Mouse (Mus musculus) neural tube, embryonic 14.5 days (tissue): ENCODE measurements around the gene Pus10. TPM values are rescaled to one million over a fixed set of nuclear protein-coding genes. Genes with fewer than 3 reads are reported as not detected.

Experiments used
- ATAC-seq: fragments of 200-750 bp; cut with Nextera tagmentation; 2 replicates; pipeline ENCODE4 v1.8.0; 2017; ENCODE audit warnings: low read depth, mild to moderate bottlenecking, moderate TSS enrichment, moderate library complexity
- H3K27ac ChIP-seq: fragments of 300-500 bp; sonication (generic); 2 replicates; pipeline ENCODE4 v1.5.1; 2014; ENCODE audit warnings: low read depth, mild to moderate bottlenecking, control low read depth, low read length, moderate library complexity, mixed read lengths
- H3K27me3 ChIP-seq: fragments of 300-500 bp; sonication (generic); 2 replicates; pipeline ENCODE4 v1.6.1; 2014; ENCODE audit warnings: low read length; ENCODE audit not compliant: control insufficient read depth, insufficient read depth
- H3K36me3 ChIP-seq: fragments of 300-500 bp; sonication (generic); 2 replicates; pipeline ENCODE4 v1.6.1; 2014; ENCODE audit warnings: low read length, mixed read lengths; ENCODE audit not compliant: control insufficient read depth, insufficient read depth
- H3K4me1 ChIP-seq: fragments of 300-500 bp; sonication (generic); 2 replicates; pipeline ENCODE4 v1.6.1; 2014; ENCODE audit warnings: low read length; ENCODE audit not compliant: control insufficient read depth, insufficient read depth
- H3K4me2 ChIP-seq: fragments of 300-500 bp; sonication (generic); 2 replicates; pipeline ENCODE4 v1.6.1; 2014; ENCODE audit warnings: mild to moderate bottlenecking, low read depth, low read length, control low read depth
- H3K4me3 ChIP-seq: fragments of 300-500 bp; sonication (generic); 2 replicates; pipeline ENCODE4 v1.5.1; 2014; ENCODE audit warnings: low read depth, low read length, control low read depth, mixed read lengths
- H3K9ac ChIP-seq: fragments of 300-500 bp; sonication (generic); replicated peaks from 2 replicates; pipeline ENCODE4 v1.6.1; 2014; ENCODE audit warnings: low read depth, mild to moderate bottlenecking, control low read depth, low read length, mixed read lengths
- H3K9me3 ChIP-seq: fragments of 300-500 bp; sonication (generic); 2 replicates; pipeline ENCODE4 v1.6.1; 2016; ENCODE audit warnings: low read length; ENCODE audit not compliant: control insufficient read depth
- WGBS: fragments of 180-500 bp; shearing (Covaris S2); extraction: QIAGEN DNeasy Blood & Tissue Kit; methylation state at CpG from one replicate; pipeline ENCODE4 v1.1.7; 2014; 5-methylcytosine and 5-hydroxymethylcytosine counted together
- polyA plus RNA-seq: library from polyadenylated mRNA; unstranded; fragments of >200 nt; fragmentation: Nextera tagmentation; extraction: Ambion mirVana; gene quantifications from 2 replicates; pipeline ENCODE4 v1.2.1, GENCODE M21; 2014

Pus10 gene
- polyA plus RNA-seq, 1 experiment from 2014 or later, result 13.9 TPM

DNA sequence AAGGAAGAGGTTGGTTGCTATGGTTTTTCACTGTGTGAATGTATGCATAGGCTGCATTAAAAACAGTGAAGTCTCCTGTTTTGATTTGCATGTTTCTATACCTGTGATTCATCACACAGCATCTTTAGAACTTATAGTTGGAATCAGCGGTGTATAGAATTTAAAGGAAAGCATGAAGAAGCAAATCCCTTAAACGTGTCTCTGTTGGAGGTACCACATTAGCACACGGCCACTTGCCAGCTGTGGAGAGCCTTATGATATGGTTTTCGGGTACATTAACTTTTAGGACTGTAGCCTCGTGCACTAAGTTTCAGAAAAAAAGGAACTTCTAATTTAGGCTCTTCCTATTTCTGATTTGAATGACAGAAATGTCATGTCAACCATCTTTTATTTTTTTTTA is 17.1 kb downstream of the Pus10 start:
- Histone ChIP-seq H3K4me3 (no peak overlapping the region), H3K4me1 (no peaks in the 10 kb centered on the region), H3K27me3 (no peaks in the 10 kb centered on the region), H3K4me2 (no peak overlapping the region), H3K9ac (no peak overlapping the region), H3K36me3 (peaks cover 2% of the 10 kb centered on the region), H3K9me3 (no peaks in the 10 kb centered on the region), H3K27ac (no peak overlapping the region)
- no peak for ATAC-seq
- 85% methylated on average over 5 of the region's 5 CpGs for WGBS

DNA sequence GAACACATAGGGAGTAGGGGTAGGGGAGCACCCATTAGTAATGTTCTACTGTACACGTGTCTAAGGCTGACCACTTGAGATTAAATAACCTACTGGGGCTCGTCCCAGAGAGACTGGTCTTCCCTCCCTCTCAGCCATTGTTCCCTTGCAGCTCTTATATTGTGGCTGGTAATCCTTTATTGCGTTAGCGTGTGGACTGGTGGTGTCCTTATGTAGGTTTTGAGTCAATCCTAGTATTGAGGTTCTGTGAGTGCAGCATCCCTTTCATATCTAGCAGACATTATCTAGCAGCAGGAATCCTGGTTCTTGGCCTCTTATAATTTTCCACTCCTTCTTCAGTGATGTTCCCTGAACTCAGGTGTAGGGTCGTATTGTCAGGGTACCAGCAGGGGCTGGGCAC is 21.2 kb downstream of the Pus10 start:
- no peak overlapping the region for H3K27ac ChIP-seq
- no peak overlapping the region for H3K4me2 ChIP-seq
- H3K27me3 ChIP-seq, result no peaks in the 10 kb centered on the region
- WGBS, result 89% methylated on average over 5 of the region's 5 CpGs
- H3K9me3 ChIP-seq, result no peaks in the 10 kb centered on the region
- H3K4me1 ChIP-seq, result no peaks in the 10 kb centered on the region
- no peak overlapping the region for H3K4me3 ChIP-seq
- ATAC-seq, result no peak
- H3K36me3 ChIP-seq, result peaks cover 4% of the 10 kb centered on the region; the same call in 1 of the 2 replicates
- no peak overlapping the region for H3K9ac ChIP-seq

DNA sequence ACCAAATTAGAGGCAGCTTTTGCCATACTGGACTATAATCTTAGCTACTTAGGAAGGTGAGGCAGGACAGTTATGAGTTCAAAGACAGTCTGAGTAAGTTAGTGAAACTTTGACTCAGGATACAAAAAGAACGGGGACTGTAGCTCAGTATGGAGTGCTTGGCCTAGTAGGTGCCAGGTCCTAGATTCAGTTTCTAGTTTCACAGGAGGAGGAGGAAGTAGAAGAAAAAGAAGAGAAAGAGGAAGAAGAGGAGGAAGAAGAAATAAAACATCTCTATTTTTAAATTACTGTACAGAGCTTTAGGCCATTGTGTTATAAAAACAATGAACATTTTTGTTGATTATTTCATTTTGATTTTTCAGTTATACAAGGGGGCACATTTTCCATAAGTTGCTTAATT is 22.6 kb downstream of the Pus10 start:
- 0 out of 2 replicates have a peak, but pooled peaks cover 4% of the 10 kb centered on the region for H3K36me3 ChIP-seq
- WGBS, result 91% methylated on average over 1 of the region's 1 CpGs
- H3K4me3 ChIP-seq, result no peak overlapping the region
- H3K27me3 ChIP-seq, result no peaks in the 10 kb centered on the region
- no peak overlapping the region for H3K9ac ChIP-seq
- no peak overlapping the region for H3K27ac ChIP-seq
- no peaks in the 10 kb centered on the region for H3K9me3 ChIP-seq
- no peak for ATAC-seq
- no peak overlapping the region for H3K4me2 ChIP-seq
- H3K4me1 ChIP-seq, result no peaks in the 10 kb centered on the region

DNA sequence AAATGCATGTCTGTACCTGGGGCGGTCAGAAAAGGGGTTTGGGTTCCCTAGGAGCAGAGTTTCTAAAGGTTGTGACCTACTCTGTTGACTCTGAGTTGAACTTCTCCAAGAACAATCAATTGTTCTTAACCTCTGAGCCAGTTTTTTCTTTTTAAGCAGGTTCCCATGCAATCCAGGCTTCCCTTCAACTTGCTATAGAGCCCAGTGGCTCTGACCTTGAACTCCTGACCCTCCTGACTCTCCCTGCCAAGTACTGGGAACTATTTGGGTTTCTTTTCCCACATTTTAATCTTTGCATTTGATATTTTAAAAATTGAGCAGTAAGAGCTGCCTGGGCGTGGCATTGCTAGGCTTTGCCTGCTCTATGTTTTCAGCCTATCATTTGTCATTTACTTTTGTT is 27.8 kb downstream of the Pus10 start:
- Histone ChIP-seq H3K36me3 (0 out of 2 replicates have a peak, but pooled peaks cover 4% of the 10 kb centered on the region), H3K9me3 (no peaks in the 10 kb centered on the region), H3K4me2 (no peak overlapping the region), H3K27ac (no peak overlapping the region), H3K27me3 (no peaks in the 10 kb centered on the region), H3K4me3 (no peak overlapping the region), H3K9ac (no peak overlapping the region), H3K4me1 (no peaks in the 10 kb centered on the region)
- WGBS, result 96% methylated on average over 2 of the region's 2 CpGs
- ATAC-seq, result no peak

DNA sequence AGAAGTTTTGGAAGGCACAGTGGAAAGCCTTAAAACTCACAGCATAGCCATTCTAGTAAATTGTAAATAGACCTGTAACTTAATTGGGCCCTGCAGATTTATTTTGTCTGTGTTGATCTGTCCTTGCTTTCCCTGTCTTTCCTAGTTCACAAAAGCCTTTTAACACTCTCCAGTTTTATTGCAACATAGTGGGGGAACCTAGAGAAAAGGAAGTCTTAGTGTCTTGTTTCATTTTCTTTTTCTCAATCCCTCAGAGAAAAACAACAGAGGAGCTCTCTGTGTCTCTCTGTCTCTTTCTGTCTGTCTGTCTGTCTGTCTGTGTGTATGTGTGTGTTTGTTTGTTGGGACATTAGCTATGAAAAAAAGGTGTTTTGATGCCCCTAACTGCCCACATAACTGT is 30.4 kb downstream of the Pus10 start:
- Histone ChIP-seq H3K9ac (no peak overlapping the region), H3K4me2 (no peak overlapping the region), H3K27me3 (no peaks in the 10 kb centered on the region), H3K27ac (no peak overlapping the region), H3K9me3 (no peaks in the 10 kb centered on the region), H3K4me3 (no peak overlapping the region), H3K36me3 (no peaks in the 10 kb centered on the region), H3K4me1 (no peaks in the 10 kb centered on the region)
- ATAC-seq, result no peak

DNA sequence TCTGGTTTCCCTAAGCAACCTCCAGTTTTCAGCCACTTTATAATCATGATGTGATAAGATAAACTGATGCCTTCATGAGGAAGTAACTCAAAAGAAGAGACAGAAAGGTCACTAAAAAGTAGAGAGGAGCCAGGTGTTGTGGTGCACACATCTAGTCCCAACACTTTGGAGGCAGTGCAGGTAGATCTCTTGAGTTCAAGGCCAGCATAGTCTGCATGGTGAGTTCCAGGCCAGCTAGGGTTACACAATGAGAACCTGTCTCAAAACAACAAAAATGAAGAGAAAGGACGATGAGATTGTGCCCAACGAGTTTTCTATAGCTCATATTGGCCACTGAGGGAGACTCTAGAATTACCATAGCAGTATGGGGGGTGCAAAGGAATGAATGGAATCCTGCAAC is 33.1 kb downstream of the Pus10 start:
- WGBS, result 84% methylated on average over 2 of the region's 2 CpGs

DNA sequence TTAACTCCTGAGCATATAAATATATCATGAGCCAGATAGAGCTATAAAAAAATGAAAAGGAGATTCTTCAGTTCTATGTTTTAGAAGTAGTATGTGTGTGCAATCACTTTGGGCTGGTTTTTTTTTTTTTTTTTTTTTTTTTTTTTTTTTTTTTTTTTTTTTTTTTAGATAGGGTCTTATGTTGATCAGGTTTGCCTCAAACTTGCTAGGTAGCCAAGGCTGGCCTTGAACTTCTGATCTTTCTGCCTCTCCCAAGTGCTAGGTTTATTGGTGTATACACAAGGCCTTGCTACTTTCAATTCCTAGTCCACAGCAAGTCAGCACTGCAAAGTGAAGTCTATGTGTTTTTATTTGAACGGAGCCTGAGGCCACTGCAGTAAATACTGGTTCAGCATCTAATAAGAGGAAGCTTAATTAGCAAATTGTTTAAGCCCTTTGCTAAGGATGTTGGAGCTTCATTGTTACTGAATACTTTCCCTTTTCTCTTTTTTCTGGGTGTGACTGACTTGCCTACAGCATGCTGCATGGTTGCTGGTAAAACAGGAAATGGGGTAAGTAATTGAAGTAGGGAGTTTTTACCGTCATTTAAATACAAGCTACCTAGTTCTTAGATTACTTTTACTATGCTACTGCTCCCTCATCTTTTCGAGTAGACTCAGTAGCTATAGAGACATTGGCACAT is 34.1 kb downstream of the Pus10 start:
- 81% methylated on average over 3 of the region's 3 CpGs for WGBS
- ATAC-seq, result no peak
- no peaks in the 10 kb centered on the region for H3K4me1 ChIP-seq
- no peaks in the 10 kb centered on the region for H3K27me3 ChIP-seq
- no peaks in the 10 kb centered on the region for H3K9me3 ChIP-seq
- no peak overlapping the region for H3K4me2 ChIP-seq
- no peak overlapping the region for H3K9ac ChIP-seq
- no peak overlapping the region for H3K4me3 ChIP-seq
- peaks cover 4% of the 10 kb centered on the region; the same call in 1 of the 2 replicates for H3K36me3 ChIP-seq
- H3K27ac ChIP-seq, result no peak overlapping the region

More for the DNA sequence above, 33.1 kb downstream of the Pus10 start:
- Histone ChIP-seq H3K27me3 (no peaks in the 10 kb centered on the region), H3K9me3 (no peaks in the 10 kb centered on the region), H3K9ac (no peak overlapping the region), H3K27ac (no peak overlapping the region), H3K4me2 (no peak overlapping the region), H3K4me3 (no peak overlapping the region), H3K36me3 (no peaks in the 10 kb centered on the region), H3K4me1 (no peaks in the 10 kb centered on the region)
- ATAC-seq, result no peak

DNA sequence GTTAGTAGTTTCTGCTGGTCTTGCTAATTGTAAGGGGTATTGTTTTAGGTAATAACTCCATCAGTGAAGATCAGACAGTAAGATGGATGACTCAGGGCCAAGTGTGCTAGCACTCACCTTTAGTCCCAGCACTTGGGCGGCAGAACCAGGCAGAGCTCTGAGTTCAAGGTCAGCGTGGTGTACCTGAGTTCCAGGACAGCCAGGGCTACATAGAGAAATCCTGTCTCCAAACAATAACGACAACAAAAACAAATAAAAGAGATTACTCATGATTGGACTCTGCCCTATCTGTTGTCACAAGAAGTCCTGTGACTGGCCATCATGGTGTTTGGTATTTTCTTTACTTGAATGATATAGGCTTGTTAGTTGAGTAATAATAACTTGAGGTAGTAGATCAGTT is 36.4 kb downstream of the Pus10 start:
- no peaks in the 10 kb centered on the region for H3K4me1 ChIP-seq
- peaks cover 7% of the 10 kb centered on the region; the same call in 1 of the 2 replicates for H3K36me3 ChIP-seq
- H3K27ac ChIP-seq, result no peak overlapping the region
- no peak overlapping the region for H3K9ac ChIP-seq
- no peak for ATAC-seq
- 96% methylated on average over 3 of the region's 3 CpGs for WGBS
- no peak overlapping the region for H3K4me3 ChIP-seq
- H3K9me3 ChIP-seq, result no peaks in the 10 kb centered on the region
- H3K27me3 ChIP-seq, result no peaks in the 10 kb centered on the region
- H3K4me2 ChIP-seq, result no peak overlapping the region

DNA sequence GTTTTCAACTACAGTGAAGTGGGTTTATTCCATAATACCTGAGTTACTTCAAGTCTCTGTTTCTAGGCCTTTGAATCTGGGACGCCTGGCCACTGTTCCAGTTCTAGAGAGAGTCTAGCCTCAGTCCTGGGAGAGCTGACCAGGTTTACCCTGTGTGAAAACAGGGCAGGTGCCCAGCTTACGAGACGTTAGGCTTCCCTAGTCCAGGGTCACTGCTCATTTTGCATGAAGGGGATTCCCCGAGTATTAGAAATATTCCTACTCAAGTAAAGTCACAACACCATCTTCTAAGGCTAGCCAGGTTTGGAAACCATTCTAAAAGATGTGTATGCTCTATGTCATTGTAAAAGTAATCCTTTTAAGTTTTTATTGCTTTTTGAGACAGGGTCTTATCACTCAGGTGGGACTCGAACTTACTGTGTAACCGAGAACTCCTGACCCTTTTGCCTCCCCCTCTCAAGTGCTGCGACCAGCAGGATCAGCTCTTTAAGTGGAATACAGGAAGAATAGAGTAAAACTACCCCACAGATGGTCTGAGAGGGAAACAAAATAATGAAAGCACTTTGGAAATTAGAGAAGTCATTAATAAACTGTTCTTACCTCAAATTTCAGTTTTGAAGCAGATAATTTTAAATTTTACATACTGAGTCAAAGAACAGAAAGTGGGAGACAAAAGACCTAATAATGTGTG is 39.3 kb downstream of the Pus10 start:
- Histone ChIP-seq H3K27me3 (no peaks in the 10 kb centered on the region), H3K9me3 (no peaks in the 10 kb centered on the region), H3K9ac (no peak overlapping the region), H3K4me1 (no peaks in the 10 kb centered on the region), H3K27ac (no peak overlapping the region), H3K4me3 (no peak overlapping the region), H3K4me2 (no peak overlapping the region), H3K36me3 (peaks cover 11% of the 10 kb centered on the region)
- ATAC-seq, result no peak
- WGBS, result 86% methylated on average over 7 of the region's 7 CpGs
